Mouse (Mus musculus): ENCODE measurements around the gene Bsn. TPM values are rescaled to one million over a fixed set of nuclear protein-coding genes. Genes with fewer than 3 reads are reported as not detected.
A peak's percentile ranks its signal among the peaks of the same experiment; 100 is the strongest.

The Bsn gene
- total RNA-seq (2017) = 2.7 and 3.6 TPM in 2 replicates

DNA sequence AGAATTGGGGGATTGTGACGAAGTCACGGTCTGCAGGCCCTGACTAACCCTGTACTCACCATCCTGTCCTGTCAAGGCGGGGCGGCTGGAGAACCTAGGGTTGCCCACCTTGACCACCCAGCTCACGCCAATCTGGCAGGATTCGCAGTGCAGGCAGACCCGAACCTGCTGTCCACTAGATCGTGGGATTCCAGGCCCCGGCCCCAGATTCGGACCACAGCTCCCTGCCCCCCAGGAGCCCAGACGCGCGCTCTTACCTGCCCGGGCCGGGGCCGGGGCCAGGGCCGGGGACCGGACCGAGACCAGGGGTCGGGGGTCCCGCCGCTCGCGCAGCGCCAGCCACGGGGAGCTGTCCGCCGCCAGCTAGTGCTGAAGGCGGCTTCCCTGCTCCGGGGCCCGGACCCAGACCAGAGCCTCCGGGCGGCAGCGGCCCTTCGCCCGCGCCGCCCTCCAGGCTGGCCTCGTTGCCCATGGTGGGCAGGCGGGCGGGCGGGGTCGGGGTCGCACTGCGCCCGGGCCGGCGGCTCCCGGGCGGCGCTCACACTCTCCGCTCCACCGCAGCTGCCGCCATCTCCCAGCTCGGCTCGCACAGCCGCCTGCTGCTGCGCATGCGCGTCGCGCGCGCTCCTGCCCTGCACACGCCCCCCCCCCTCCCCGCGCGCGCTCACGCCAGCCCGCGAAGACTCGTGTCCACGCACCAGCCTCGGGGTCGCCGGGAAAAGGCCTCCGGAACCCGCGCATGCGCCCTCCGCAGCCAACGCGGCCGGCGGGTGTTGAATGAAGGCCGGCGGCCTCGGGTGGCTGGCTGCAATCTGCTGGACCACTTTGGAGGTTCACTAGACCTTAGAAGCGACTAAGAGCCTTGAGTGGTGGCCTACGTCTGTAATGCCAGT is at the start of gene Bsn:
TSS of gene Bsn (minus strand) at position 598 of the 893 bp plus-strand sequence.
- ATAC-seq (replicated peaks in 1 of 2; ENCODE audit: insufficient read depth in 1 of 2, low FRiP score in 2 of 2, low TSS enrichment in 1 of 2, low read depth in 1 of 2, poor library complexity in 2 of 2, severe bottlenecking in 2 of 2) = 0 out of 4 replicates have a peak, but pooled peaks of 1 of the 2 experiments have one; percentile 17

DNA sequence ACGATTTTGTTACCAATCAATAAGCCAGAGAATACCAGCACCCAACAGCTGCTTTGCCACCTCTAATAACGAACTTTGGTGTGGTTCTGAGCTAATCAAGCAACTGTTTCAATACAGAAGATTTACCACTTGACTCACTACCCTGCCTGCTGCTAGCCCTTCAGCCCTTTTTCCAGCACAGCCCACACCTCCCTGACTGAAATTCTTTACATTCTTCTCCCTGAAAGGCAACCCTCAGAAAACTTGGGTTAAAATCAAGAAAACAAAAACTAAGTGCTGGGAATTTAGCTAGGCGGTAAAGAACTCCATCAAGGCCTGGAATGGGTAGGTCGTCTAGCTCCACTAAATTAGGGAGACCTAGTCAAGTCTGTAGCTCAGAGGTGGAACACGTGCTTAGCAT is 49.8 kb upstream of the Bsn start:
- no peak for ATAC-seq (replicated peaks in 1 of 2; ENCODE audit: insufficient read depth in 1 of 2, low FRiP score in 2 of 2, low TSS enrichment in 1 of 2, low read depth in 1 of 2, poor library complexity in 2 of 2, severe bottlenecking in 2 of 2)

DNA sequence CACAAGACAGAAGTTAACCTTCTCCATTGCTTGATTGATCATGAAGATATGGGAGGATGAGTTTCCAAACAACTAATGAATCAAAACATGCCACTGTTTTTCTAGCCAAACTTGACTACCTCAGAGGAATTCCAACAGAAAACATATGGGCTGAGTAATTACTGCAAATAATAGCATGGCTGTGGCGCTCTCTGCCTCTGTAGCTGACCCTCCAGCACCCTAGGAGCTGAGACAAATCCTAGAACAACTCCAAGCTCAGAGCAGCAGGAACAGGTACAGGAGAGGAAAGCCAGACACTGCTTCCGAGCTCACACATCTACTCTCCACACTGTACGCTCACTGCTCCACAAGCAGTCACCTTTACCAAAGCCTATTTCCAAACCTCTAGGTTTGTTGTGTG is 48.6 kb upstream of the Bsn start:
- ATAC-seq (replicated peaks in 1 of 2; ENCODE audit: insufficient read depth in 1 of 2, low FRiP score in 2 of 2, low TSS enrichment in 1 of 2, low read depth in 1 of 2, poor library complexity in 2 of 2, severe bottlenecking in 2 of 2) = no peak

DNA sequence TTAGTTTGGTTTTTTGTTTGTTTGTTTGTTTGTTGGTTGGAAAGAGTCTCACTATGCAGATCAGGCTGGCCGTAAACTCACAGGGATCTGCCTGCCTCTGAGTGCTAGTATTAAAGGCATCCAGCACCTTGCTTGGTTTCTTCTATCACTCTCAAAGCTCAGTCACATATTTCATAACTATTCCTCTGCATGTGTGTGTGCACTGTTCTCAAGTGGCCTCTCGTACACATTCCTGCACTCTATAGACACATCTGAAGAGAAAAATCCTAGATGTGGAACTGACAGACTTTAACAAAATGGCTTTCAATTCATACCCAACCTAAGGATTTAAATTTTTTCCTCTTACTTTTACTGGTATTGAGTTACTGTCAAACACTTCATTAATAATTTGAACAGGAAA is 48.2 kb upstream of the Bsn start:
- no peak for ATAC-seq (replicated peaks in 1 of 2; ENCODE audit: insufficient read depth in 1 of 2, low FRiP score in 2 of 2, low TSS enrichment in 1 of 2, low read depth in 1 of 2, poor library complexity in 2 of 2, severe bottlenecking in 2 of 2)

DNA sequence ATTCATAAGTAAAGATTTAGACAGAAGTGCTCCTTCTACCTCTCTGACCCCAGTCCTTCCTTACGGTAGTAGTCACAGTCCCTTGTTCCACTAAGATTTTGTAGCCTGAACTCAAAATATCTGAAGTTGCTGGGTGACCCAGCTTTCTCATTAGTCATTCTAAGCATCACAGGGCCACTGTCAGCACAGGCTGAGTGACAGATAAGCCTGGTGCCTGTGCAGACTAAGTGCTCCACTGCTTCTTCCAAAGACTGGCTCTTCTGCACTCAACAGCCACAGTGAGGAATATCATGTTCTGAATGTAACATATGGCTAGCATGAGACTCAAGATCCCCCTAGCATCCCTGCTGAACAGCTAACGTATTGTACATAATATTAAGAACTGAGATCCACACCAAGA is 44.5 kb upstream of the Bsn start:
- no peak for ATAC-seq (replicated peaks in 1 of 2; ENCODE audit: insufficient read depth in 1 of 2, low FRiP score in 2 of 2, low TSS enrichment in 1 of 2, low read depth in 1 of 2, poor library complexity in 2 of 2, severe bottlenecking in 2 of 2)

DNA sequence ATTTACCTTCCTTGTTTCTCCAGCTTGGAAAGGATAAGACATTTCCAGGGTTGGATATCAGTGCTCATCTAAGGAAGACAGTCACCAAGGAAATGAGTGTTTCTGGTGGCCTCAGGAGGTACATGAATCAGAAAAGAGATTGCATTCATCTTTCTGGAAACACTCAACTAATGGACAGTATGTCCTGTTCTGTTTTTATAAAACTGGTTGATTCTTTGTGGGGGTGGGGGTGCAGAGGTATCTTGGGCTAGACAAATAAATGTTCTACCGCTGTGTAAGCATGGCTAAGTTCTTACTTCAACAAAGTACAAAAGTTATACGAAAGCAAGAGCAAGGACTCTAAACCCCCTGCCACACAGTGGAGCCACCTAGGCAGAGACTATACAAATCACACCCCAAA is 42.7 kb upstream of the Bsn start:
- ATAC-seq (replicated peaks in 1 of 2; ENCODE audit: insufficient read depth in 1 of 2, low FRiP score in 2 of 2, low TSS enrichment in 1 of 2, low read depth in 1 of 2, poor library complexity in 2 of 2, severe bottlenecking in 2 of 2) = no peak

DNA sequence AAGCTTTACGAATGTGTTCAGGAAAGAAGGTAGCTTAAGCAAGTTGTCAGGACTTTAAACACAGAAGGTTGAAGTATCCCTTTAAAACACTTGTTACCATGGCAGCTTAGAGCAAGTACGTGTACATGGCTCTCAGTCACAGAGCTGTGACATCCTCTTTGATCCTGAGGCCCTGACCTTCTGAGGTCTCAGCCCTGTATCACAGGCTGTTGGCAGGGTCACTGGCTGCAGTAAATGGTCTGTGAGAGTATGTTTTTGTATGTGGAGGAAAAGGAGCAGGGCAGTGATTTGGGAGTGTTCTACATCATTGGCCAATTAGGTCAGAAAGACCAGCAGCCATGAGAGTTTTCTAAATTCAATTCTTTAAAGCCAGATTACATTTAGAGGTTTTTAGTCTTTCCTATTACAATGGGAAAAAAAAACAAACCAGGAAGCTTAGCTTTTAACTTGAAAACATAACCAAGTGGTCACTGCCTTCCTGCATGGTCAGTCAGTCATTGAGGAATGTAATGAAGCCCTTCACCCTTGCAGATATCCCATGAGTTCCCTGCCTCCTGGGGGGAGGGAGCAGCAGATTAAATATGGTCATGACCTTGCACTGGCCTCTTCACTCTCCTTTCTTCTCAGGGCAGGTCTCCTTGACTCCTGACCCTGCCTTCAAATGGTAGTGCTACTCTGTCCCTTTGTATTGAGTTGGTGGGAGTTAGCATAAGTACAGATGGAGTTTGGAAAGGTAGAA is 37.9 kb upstream of the Bsn start:
- ATAC-seq (replicated peaks in 1 of 2; ENCODE audit: insufficient read depth in 1 of 2, low FRiP score in 2 of 2, low TSS enrichment in 1 of 2, low read depth in 1 of 2, poor library complexity in 2 of 2, severe bottlenecking in 2 of 2) = no peak

DNA sequence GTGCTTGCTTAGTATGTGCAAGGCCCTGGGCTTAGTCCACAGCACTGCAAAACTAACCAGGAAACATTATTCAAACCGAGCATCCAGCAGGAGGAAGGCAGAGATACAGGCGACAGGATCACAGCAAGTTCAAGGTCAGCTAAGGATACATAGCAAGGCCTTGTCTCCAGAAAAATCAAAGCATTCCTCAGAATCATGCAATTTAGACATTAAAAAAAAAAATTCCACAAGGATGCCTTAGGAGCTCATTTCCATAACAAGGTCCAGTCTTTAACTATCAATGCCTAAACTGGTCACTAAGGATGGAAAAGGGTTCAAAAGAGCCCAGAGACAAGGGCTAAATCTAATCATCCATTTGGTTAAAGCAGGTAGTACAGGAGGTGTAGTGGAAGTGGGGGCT is 35.0 kb upstream of the Bsn start:
- ATAC-seq (replicated peaks in 1 of 2; ENCODE audit: insufficient read depth in 1 of 2, low FRiP score in 2 of 2, low TSS enrichment in 1 of 2, low read depth in 1 of 2, poor library complexity in 2 of 2, severe bottlenecking in 2 of 2) = no peak

DNA sequence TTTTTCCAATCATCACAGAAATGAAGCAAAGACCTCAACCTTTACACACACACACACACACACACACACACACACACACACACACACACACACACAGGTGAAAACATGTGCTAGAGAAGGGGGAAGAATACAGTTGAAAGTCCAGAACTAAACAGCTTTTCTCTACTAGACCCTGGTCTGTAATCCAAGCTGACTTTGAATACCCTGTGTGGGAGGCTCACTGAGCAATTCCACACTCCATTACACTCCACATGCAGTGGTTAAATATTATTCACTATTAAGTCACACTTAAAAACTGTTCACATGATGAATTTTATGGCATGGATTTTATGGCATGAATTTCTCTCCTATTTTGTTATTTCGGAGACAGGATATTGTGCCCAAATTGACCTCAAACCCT is 33.4 kb upstream of the Bsn start:
- ATAC-seq (replicated peaks in 1 of 2; ENCODE audit: insufficient read depth in 1 of 2, low FRiP score in 2 of 2, low TSS enrichment in 1 of 2, low read depth in 1 of 2, poor library complexity in 2 of 2, severe bottlenecking in 2 of 2) = no peak

DNA sequence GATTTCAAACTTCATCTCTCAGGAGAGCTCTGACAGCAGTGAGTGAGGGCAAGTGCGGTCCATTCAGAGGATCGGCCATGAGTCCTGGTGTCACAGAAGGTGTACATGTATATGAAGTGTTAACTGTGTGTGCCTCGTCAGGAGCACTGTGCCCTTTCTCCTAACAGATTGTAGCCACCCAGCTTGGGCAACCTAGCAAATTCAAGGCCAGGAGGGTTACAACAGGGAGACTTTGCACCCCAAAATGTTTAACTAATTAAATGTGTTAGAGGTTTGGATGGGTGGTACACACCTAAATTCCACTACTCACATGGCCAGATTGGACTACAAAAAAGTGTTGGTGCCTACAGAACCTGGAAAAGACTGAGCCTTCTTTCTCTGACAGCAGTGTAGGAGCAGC is 31.4 kb upstream of the Bsn start:
- no peak for ATAC-seq (replicated peaks in 1 of 2; ENCODE audit: insufficient read depth in 1 of 2, low FRiP score in 2 of 2, low TSS enrichment in 1 of 2, low read depth in 1 of 2, poor library complexity in 2 of 2, severe bottlenecking in 2 of 2)

DNA sequence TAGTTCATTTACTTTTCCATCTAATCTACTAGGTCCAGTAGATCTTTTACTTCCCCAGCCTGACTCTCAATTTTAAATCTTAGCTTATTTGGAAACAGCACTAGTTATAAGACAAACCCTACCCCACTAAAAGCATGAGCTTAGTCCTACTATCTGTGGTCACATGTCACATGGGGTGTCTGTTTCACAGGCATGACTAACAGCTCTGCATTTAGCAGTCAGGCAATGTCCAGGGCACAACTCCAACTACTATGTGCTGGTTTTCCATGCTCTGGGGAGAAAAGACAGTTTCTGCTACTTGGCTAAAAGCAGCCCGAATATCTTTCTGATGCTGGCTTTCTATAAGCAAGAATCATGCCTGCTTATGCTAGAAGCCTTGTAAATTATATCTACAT is 30.2 kb upstream of the Bsn start:
- ATAC-seq (replicated peaks in 1 of 2; ENCODE audit: insufficient read depth in 1 of 2, low FRiP score in 2 of 2, low TSS enrichment in 1 of 2, low read depth in 1 of 2, poor library complexity in 2 of 2, severe bottlenecking in 2 of 2) = no peak

DNA sequence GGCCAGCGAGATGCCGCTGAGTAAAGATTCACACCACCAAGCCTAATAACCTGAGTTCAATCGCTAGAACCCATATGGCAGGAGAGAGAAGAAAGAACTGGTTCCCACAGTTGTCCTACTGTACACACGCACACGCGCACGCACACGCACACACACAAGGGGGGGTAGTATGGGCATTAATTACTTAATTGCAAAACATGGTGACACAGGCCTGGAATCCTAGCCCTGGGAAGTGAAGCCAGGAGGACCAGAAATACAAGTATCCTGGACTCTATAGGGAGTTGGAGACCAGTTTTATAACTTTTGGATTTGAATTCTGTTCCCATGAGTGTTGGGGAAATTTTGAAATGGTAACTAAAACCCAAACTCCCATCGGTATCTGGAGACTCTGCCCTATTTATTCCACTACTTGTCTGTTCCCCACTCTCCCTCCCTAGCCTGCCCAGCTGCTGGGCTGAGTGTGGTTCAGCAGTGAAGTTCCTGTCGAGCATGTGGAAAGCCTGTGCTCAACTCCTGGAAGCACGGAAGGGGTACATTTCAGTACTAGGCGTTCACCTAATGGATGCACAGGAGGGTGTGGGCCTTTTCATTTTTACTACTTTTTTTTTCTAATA is 29.7 kb upstream of the Bsn start:
- no peak for ATAC-seq (replicated peaks in 1 of 2; ENCODE audit: insufficient read depth in 1 of 2, low FRiP score in 2 of 2, low TSS enrichment in 1 of 2, low read depth in 1 of 2, poor library complexity in 2 of 2, severe bottlenecking in 2 of 2)

DNA sequence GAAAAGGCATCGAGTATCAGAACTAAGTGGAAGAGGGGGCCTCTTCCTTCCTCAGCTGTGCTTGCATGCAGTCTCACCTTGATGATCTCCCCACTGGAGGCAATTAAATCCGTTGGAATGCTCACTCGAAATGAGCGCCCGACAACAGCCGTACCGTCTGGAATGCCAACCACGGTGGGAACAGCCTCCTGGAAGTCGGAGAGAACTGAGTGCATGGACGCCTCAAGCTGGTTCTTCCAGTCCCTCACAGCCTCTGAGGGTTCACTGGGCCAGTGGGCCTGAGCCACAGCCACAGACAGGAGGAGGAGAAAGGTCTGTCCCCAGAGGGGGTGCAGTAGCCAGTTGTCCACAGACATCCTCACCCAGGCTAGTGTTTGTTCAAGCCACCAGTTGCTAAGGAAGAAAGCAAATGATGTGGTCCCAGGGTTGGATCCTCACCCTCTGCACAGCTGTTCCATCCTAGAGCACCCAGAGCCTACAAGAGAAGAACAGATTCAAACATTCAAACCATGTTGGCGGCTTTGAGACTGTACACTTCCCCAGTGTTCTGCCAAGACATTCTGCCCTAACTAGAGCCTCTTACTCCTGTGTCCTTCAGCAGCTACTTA is 27.9 kb upstream of the Bsn start:
- ATAC-seq (replicated peaks in 1 of 2; ENCODE audit: insufficient read depth in 1 of 2, low FRiP score in 2 of 2, low TSS enrichment in 1 of 2, low read depth in 1 of 2, poor library complexity in 2 of 2, severe bottlenecking in 2 of 2) = no peak

DNA sequence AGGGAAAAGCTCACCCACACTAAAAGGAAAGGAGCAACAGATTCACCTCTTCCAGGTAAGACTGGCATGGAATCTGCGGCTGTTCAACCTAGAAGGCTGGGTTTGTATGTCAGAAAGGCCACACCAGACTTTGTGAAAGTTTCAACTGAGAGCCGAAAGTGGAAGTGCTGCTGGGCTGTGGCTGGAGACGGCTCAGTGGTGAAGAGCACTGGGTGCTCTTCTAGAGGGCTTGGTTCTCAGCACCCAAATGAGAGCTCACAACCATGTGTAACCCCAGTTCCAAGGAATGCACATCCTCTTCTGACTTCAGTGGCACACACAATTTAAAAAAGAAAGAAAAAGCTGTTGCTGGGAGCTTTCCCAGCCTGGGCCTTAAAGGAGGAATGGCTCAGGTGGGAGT is 27.2 kb upstream of the Bsn start:
- no peak for ATAC-seq (replicated peaks in 1 of 2; ENCODE audit: insufficient read depth in 1 of 2, low FRiP score in 2 of 2, low TSS enrichment in 1 of 2, low read depth in 1 of 2, poor library complexity in 2 of 2, severe bottlenecking in 2 of 2)

DNA sequence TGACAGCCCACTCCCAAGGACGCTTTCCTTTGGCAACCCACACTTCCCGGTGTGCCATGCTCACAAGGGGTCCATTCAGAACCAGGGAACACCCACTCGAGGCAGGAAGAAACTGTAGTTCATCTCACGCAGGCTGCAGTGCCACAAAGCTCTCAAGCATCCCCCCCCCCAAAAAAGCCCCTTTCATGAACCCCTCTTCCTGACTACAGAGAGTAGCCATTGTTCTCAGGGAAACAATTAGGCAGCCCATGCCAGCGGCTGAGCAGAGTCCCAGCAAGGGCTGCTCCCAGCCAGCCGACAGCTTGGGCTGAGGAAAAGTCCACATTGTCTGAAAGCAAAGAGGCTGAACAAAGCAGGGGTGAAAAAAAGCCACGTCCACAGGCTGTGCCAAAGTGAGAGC is 22.9 kb upstream of the Bsn start:
- no peak for ATAC-seq (replicated peaks in 1 of 2; ENCODE audit: insufficient read depth in 1 of 2, low FRiP score in 2 of 2, low TSS enrichment in 1 of 2, low read depth in 1 of 2, poor library complexity in 2 of 2, severe bottlenecking in 2 of 2)

DNA sequence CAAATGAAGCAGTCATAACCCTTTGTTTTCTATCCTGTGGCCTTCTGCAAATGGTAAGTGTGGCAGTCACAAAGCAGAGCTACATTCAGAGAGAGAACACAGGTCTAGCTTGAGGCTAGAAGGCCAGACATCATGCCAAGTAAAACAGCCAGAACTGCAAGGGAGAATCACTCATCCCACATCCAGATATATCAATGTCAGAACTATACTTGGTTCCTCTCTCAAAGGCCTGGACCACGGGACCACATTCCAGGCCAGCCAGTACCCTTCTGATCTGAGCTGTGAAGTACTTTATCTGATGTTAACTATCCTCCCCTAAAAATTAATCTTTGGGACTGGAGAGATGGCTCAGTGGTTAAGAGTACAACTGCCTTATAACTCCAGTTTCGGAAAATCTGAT is 22.2 kb upstream of the Bsn start:
- no peak for ATAC-seq (replicated peaks in 1 of 2; ENCODE audit: insufficient read depth in 1 of 2, low FRiP score in 2 of 2, low TSS enrichment in 1 of 2, low read depth in 1 of 2, poor library complexity in 2 of 2, severe bottlenecking in 2 of 2)

DNA sequence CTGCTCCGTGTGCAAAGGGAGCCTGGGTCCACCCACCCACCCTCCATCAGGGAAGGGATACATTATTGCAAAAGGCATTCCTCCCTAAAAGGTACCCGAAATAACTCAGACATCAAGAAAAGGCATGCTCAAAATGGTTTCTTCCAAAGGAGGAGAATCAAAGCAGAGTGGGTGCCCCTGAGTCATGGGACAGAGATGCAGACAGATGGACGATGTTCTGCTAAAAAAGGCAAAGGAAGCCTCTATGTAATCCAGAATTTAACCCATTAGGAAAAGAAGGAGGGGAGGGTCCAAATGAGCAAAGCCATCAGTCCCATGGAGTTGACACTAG is 15.4 kb upstream of the Bsn start:
- ATAC-seq (replicated peaks in 1 of 2; ENCODE audit: insufficient read depth in 1 of 2, low FRiP score in 2 of 2, low TSS enrichment in 1 of 2, low read depth in 1 of 2, poor library complexity in 2 of 2, severe bottlenecking in 2 of 2) = no peak

Measured in hematopoietic stem cell, adult 5-6 weeks (primary cell).